Mouse (Mus musculus) MN1 (cell line): ENCODE results near the gene Nrarp.

Experiments used
- DNase-seq: peaks from one replicate; pipeline ENCODE4 v3.0.0-alpha.2; 2016; ENCODE audit warnings: low spot score

Nrarp gene

GRCm38 (mm10) chr2:25228995-25229530 lies 48.5 kb downstream of the Nrarp start:
- no peak for DNase-seq

GRCm38 (mm10) chr2:25229582-25229981 lies 49.0 kb downstream of the Nrarp start:
- DNase-seq: no peak

GRCm38 (mm10) chr2:25230581-25230980 lies 50.0 kb downstream of the Nrarp start:
- DNase-seq: no peak

GRCm38 (mm10) chr2:25231038-25231437 lies 50.5 kb downstream of the Nrarp start:
- DNase-seq: no peak
